Mouse (Mus musculus): ENCODE measurements around the gene Hnf1a. TPM values are rescaled to one million over a fixed set of nuclear protein-coding genes. Genes with fewer than 3 reads are reported as not detected.

Hnf1a gene
- 0.12 TPM in 1 of 2 replicates, not detected in the other for total RNA-seq (2017)

DNA sequence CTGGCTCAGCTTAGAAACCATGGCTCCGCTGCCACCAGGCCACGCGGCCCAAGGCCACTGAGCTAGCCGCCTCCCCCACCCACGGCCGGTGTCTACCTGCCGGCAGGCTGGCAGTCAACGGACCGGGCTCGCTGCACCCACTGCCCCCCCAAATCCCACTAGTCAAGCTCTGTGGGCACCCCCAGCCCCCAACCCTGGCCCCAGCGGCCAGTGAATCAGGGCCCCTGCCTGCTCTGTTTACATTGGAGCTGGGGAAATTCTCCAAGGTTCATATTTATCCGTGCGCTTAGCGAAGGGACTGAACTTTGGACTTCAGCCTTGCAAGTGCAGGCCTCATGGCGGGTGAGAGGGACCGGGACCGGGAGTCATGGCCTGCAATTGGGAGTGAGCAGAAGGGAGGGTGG, at the start of gene Hnf1a:
TSS of gene Hnf1a (minus strand) at position 271 of the 404 bp plus-strand sequence.
- no peak for ATAC-seq (ENCODE audit: extremely low read depth, insufficient number of reproducible peaks, low FRiP score, poor library complexity, severe bottlenecking)

DNA sequence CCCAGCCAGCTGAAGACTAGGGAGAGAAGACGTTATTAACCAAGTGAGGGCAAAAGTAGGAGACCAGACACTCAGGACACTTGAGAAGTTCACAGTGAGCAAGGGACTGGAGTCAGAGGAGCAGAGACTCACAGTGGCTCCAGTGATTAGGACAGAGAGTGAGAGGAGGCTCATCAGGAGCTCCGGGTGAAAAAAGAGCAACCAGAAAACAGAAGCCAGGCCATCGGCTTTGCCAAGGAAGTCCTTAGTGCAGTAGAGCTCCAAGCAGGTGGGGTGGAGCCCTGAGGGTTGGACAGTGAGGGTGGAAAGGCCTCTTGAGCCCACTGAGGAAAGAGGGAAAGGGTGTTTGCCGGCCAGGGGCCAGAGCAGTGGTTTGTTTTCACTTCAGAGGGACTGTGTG, 47.9 kb upstream of the Hnf1a start:
- no peak for ATAC-seq (ENCODE audit: extremely low read depth, insufficient number of reproducible peaks, low FRiP score, poor library complexity, severe bottlenecking)

DNA sequence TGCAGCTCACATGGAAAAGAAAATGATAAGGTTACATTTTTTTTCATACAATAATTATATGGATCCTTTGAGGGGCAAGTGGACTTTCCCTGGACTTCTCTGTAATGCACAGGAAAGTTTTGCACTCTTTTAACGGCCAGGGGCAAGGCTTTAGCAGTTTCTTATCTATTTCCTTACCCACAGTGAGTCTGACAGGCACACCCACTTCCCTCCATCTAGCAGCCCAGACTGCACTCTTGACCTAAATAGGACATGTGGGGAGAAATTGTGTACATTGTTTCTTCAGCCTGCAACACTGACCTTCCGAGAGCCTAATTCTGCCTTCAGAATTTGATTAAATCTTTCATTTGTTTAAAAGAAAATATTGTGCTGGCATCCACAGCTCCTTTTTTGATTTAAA, 47.4 kb upstream of the Hnf1a start:
- no peak for ATAC-seq (ENCODE audit: extremely low read depth, insufficient number of reproducible peaks, low FRiP score, poor library complexity, severe bottlenecking)

DNA sequence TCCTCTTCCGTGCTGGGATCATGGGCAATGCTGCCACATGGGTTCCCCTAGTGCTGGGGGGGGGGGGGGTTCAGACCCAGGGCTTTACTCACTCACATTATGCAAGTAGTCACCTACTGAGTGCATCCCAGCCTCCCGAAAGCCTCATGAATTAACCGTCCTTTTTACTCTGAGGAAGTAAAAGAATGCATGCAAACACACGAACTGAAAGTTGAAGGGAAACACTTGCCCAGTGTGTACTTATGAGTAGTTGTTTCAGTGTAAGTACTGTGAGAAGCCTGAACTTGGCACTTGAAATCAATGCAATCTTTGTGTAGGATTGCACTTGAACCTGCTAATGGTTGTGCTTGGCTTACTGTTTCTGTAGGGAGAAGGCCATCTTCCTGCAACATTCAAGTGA, 44.2 kb upstream of the Hnf1a start:
- ATAC-seq (ENCODE audit: extremely low read depth, insufficient number of reproducible peaks, low FRiP score, poor library complexity, severe bottlenecking): no peak

DNA sequence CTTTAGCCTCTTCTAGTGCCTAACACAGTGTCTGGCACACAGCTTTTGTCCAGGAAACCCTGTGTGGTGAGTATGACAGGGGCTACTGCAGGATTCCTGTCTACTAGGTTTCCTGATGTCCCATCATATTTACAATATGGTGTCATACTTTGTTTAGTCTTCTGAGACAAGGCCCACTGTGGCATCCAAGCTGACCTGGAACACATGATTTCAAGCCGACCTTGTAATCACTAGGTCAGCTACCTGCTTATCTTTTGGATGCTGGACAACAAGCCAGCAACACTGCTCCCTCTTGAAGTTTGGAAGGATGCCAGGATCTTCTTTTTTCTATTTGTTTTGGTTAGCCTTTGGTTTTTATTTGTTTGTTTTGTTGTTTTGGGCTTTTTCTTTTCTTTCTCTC, 43.7 kb upstream of the Hnf1a start:
- ATAC-seq (ENCODE audit: extremely low read depth, insufficient number of reproducible peaks, low FRiP score, poor library complexity, severe bottlenecking): no peak

DNA sequence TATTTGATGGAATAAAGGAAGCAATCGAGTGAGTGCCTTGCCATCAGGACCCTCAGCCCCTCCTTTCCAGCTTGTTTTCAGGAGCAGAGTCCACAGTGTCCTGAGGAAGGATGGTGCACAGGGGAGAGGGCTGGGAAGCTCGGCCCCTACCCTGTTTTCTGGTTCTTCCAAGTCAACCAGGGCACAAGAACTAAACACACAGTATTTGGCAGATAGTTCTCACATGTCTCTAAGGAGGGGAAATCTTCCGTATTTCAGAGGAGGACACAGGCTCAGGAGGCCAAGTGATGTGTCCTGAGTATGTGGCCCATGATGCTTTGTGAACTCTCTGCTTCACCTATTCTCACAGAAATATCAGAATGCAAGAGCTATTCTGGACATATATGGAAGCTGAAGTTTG, 42.5 kb upstream of the Hnf1a start:
- no peak for ATAC-seq (ENCODE audit: extremely low read depth, insufficient number of reproducible peaks, low FRiP score, poor library complexity, severe bottlenecking)

DNA sequence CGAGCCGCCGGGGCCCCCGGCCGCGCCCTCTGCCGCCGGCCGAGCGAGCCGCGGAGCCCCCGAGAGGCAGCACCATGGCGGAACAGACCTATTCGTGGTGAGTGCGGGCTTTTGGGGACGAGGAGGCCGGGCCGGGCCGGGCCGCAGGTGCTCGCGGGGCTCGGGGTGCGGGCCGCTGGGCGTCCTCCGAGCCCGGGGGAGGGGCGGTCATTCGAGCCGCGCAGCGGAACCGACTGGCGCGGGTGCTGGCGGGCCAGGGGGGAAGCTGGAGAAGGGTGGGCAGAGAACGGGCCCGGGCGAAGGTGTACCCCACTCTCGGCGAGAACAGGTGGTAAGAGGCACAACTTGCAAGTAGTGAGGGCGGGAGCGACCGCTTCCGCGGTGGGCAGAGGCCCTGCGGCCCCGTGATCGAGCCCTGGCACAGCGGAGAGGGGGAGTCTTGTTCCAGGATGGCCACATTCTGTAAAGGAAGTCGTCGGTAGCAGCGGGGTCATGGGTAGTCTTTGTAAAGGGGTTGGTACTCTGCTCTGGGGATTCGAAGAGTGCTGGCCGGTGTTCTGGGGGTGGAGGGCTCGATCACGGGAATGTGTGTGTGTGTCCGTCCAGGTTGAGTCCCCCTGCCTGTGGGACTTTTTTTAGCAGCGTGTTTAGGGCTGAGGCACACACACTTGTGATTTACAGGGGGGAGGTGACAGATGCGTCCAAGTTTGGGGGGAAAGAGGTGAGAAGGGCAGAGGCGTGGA, 40.8 kb upstream of the Hnf1a start:
- ATAC-seq (ENCODE audit: extremely low read depth, insufficient number of reproducible peaks, low FRiP score, poor library complexity, severe bottlenecking): peak; percentile 42; the same call in 1 of the 2 replicates

DNA sequence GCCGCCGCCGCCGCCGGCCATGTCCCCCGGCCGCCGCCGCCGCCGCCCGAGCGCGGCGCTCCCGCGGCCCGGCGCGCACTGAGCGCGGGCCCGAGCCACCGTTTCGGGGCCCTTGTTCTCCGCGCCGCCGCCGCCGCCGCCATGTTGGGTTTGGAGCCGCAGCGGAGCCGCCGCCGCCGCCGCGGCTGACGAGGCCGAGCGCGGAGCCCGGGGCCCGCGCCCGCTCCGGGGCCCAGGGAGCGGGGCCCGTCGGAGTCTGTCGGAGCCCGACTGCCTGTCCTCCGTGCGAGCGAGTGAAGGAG, 40.3 kb upstream of the Hnf1a start:
- ATAC-seq (ENCODE audit: extremely low read depth, insufficient number of reproducible peaks, low FRiP score, poor library complexity, severe bottlenecking): no peak

DNA sequence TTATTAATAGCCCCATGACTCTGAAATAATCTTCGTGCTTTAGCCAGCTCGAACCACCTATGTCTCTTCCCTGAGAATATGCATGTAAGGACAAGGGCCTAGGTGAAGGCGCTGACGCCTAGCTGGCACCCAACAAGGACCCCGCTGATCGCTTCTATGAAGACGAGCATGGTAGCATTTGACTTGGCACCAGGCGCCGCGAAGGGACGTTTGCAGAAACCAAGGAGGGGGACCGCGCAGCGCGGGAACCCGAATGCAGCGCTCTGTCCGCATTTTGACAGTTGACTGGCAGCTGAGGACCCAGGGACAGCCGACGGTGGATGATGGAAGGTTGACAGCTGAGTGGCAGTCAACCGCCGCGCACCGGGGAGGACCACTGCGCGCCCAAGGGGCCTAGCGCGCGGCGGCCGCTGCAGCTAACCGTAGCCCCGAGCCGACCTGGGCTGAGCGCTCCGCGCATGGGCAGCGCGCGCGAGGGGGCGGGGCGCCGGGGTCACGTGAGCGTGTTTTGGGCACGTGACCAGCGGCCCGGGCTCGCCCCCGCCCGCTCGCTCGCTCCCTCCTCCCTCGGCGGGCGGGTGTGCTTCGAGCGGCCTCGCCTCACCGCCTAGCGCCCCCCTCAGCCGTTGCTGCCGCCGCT, 39.8 kb upstream of the Hnf1a start, which contains the start of gene Sppl3:
TSS of gene Sppl3 (plus strand) at position 561 of the 640 bp plus-strand sequence.
- peak; percentile 54 for ATAC-seq (ENCODE audit: extremely low read depth, insufficient number of reproducible peaks, low FRiP score, poor library complexity, severe bottlenecking)

DNA sequence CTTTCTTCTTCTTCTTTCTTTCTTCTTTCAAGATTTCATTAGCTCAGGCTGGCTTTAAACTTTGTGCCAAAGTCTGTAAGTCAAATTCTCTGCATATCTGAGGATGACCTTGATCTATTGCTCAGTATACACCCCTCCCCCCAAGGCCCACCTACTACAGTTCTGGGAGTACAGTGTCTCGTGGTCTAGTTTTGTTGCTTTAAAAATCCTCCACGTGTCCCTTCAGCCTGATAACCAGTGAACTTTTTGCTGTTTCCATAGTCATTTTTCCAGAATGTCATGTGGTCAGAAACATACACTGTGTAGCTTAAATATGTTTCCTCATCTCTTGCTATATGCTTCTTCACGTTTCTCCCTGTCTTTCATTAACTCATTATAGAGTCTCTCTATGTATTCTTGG, 39.1 kb upstream of the Hnf1a start:
- ATAC-seq (ENCODE audit: extremely low read depth, insufficient number of reproducible peaks, low FRiP score, poor library complexity, severe bottlenecking): no peak

DNA sequence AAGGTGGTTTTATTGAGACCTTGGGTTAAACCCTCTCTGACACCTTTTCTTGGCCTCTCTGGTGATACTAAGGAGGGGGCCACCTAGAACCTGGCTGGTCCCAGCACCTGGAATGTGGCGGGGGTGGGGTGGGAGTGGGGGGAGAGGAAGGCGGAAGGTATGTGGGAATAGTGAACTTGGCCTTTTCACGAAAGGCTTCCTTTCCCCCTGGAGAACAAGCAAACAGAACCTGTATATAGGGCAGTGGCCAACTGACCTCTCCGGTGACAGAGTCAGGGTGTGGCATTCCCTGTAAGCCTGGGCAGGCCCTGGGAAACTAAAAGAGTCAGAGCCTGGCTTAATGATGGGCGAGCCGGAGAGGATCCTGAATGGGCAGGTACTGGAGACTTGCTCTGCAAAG, 38.2 kb upstream of the Hnf1a start:
- ATAC-seq (ENCODE audit: extremely low read depth, insufficient number of reproducible peaks, low FRiP score, poor library complexity, severe bottlenecking): no peak

DNA sequence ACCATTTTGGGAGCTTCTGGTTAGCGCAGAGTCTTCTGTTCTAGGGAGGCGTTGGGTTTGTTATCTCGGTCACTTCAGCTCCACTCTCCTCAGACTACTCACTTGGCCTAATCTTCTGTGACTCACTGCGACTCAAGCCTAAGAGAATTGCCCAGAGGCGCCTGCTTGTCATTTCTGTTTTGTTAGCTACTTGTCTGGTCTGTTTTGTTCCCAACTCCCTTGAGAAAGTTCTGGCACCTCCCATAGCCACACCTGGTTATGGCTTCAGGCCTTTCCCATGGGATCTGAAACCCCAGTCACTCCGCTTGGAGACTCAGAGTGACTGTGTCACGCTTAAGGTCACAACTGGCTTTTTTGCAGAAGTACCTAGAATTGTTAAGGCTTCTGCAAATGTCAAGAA, 37.4 kb upstream of the Hnf1a start:
- ATAC-seq (ENCODE audit: extremely low read depth, insufficient number of reproducible peaks, low FRiP score, poor library complexity, severe bottlenecking): no peak

DNA sequence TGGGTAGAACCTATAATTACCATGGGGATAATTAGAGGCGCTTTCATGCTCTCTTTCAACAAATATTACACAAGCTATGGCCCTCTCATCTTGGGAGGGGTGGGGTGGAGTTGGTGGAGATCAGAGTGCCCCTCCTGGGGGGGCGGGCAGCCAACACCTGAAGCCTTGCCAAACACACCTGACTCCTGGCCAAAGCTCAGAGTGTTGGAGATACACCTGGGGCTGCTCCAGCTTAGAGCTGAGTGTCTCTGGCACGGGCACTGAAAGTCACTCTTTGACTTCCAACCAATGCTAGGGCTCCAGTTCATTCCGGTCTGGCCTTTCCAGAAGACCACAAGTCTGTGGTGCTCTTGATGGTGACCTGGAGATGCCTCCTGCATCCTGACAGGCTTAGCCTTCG, 36.9 kb upstream of the Hnf1a start:
- ATAC-seq (ENCODE audit: extremely low read depth, insufficient number of reproducible peaks, low FRiP score, poor library complexity, severe bottlenecking): no peak

DNA sequence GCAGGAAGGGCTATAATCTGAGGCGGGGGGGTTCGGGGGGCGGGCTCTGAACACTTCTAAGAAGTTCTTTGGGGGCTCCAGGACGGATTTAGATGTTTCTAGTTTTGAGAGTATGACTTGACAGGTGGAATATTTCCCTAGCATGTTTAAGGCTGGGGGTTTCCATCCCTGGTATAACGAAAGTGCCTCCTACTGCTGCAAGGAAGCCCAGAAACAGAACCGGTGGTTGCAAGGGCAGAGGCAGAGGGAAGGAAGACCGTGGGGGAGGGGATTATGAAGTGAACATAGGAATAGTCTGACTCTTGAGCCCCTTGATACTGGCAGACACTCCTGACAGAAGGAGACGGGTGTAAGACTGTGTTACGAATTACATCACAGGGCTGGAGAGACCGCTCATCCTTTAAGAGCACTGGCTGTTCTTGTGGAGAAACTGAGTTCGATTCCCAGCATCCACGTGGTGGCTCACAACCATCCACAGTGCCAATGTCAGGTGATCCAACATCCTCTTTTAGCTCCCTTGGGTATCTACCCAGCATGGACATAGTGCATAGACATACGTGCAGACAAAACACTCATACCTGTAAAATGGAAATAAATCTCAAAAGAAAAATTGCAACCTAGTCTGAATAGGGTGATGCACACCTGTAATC, 32.5 kb upstream of the Hnf1a start:
- ATAC-seq (ENCODE audit: extremely low read depth, insufficient number of reproducible peaks, low FRiP score, poor library complexity, severe bottlenecking): no peak

DNA sequence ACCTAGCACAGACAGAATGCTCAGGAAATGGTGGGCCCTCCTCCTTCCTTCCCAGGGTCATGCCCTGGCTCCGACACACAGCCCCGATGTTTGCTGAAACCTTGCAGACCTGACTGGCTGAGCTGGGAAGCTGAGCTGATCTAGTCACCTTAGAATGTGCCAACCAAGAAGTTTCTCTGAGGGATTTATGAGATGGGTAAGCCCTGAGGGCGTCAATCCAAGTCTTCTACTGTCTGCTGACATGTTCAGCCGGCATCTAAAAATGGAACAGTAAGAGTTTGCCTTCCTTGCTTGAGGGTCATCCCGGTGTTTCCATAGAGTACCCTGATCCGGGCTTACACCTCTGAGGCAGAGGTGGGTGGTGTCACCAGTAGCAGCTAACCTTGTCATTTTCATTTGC, 31.9 kb upstream of the Hnf1a start:
- ATAC-seq (ENCODE audit: extremely low read depth, insufficient number of reproducible peaks, low FRiP score, poor library complexity, severe bottlenecking): no peak; the same call in 1 of the 2 replicates

DNA sequence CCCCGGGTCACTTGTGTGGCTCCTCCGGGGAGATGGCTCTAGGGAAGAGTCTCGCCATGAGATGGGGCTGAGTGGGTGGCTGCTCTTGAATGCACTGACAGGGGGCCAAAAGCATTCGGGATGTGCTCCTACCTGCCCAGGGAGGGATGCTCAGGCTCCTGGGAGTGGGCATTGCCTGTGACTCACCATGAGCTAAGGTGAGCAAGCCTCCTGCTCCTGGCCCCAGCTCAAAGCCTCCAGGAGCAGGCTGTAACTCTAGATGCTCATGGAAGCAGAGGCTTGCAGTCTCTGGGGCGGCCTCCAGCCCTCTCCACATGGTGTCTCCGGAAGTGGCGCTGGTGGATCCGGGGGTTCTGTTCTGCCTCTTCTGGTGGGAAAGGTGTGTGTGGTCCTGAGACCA, 30.6 kb upstream of the Hnf1a start:
- ATAC-seq (ENCODE audit: extremely low read depth, insufficient number of reproducible peaks, low FRiP score, poor library complexity, severe bottlenecking): no peak

DNA sequence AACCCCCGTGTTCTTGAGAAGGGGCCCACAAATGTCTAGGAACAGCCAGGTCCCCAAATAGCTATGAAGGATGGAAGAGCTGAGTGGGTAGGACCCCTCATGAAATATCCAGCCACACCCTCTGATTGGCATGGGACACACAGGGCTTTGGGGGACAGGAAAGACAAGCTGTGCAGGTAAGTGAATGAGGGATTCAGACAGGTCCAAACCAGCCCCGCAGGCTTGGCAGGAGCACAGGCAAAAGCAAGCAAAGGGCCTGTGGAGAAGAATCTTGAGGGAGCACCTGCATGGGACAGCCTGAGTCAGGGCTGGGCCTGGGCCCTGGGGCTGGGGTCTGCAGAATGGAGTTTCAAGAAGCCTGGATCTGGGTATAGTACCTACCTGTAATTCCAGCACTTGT, 29.6 kb upstream of the Hnf1a start:
- no peak for ATAC-seq (ENCODE audit: extremely low read depth, insufficient number of reproducible peaks, low FRiP score, poor library complexity, severe bottlenecking)

DNA sequence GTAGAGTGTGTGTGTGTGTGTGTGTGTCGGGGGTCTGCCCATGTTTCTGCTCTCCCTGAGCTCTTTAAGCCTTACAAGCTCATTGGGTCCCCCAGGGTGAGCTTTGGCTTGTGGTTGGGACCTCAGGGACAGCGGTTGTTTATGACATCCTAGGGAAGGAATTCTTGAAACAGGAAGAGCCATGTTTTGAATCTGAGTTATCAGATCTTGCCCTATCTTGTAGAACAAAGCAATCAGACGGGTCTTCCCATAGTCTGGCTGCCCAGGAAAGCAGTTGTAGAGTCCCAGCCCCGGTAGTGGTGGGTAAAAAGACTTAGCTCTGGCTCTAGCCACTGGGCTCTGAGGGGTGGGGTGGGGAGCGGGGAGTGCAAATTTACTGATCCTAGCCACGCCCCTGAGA, 26.4 kb upstream of the Hnf1a start:
- no peak for ATAC-seq (ENCODE audit: extremely low read depth, insufficient number of reproducible peaks, low FRiP score, poor library complexity, severe bottlenecking)

DNA sequence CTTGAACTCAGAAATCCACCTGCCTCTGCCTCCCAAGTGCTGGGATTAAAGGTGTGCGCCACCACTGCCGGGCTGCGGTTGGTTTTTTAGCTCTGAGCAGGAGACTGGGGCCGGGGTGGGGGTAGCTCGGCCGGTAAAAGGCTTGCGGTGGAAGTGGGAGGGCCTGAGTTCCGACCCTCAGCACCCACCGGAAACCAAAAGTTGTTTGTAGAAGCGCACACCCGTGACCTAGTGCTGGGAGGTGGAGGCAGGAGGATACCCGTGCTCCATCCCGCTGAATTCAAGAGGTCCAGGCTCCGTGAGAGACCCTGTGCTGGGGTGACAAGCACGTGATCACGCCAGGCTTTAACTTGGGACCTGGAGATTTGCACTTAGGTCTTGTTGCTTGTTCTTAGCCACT, 25.6 kb upstream of the Hnf1a start:
- ATAC-seq (ENCODE audit: extremely low read depth, insufficient number of reproducible peaks, low FRiP score, poor library complexity, severe bottlenecking): no peak

DNA sequence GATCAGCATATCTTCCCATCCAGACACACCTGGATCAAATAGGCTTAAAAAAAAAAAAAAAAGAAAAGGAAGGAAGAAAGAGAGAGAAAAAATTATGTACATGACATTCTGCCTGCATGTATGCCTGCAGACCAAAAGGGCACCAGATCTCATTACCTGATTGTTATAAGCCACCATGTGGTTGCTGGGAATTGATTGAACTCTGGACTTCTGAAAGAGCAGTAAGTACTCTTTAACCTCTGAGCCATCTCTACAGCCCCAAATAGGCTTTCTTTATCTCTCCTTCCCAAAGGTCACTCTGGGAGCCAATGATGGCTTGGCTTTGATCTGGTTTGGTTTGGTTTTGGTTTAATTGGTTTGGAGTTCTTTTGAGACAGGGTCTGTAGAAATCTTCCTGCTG, 14.2 kb upstream of the Hnf1a start:
- no peak for ATAC-seq (ENCODE audit: extremely low read depth, insufficient number of reproducible peaks, low FRiP score, poor library complexity, severe bottlenecking)

Measured in neutrophil, adult 5-6 weeks (primary cell).